Mouse (Mus musculus) forebrain, embryonic 15.5 days (tissue): ENCODE measurements around the gene Mog. TPM values are rescaled to one million over a fixed set of nuclear protein-coding genes. Genes with fewer than 3 reads are reported as not detected.

Experiments
- ATAC-seq: fragments of 200-750 bp; cut with Nextera tagmentation; replicated peaks from 2 replicates; pipeline ENCODE4 v1.8.0; 2017; ENCODE audit warnings: mild to moderate bottlenecking, moderate TSS enrichment, moderate library complexity
- H3K27ac ChIP-seq: fragments of 300-500 bp; sonication (generic); replicated peaks from 2 replicates; pipeline ENCODE4 v1.5.1; 2015; ENCODE audit warnings: mild to moderate bottlenecking, inconsistent platforms
- H3K27me3 ChIP-seq: fragments of 300-500 bp; sonication (generic); 2 replicates; pipeline ENCODE4 v1.6.1; 2015; ENCODE audit warnings: inconsistent platforms
- H3K36me3 ChIP-seq: fragments of 300-500 bp; sonication (generic); 2 replicates; pipeline ENCODE4 v1.6.1; 2015; ENCODE audit warnings: mild to moderate bottlenecking, inconsistent platforms
- H3K4me1 ChIP-seq: fragments of 300-500 bp; sonication (generic); 2 replicates; pipeline ENCODE4 v1.6.1; 2015; ENCODE audit warnings: inconsistent platforms
- H3K4me2 ChIP-seq: fragments of 300-500 bp; sonication (generic); replicated peaks from 2 replicates; pipeline ENCODE4 v1.6.1; 2015; ENCODE audit warnings: mild to moderate bottlenecking, inconsistent platforms
- H3K4me3 ChIP-seq: fragments of 300-500 bp; sonication (generic); 2 replicates; pipeline ENCODE4 v1.5.1; 2015; ENCODE audit warnings: mild to moderate bottlenecking, inconsistent platforms
- H3K9ac ChIP-seq: fragments of 300-500 bp; sonication (generic); replicated peaks from 2 replicates; pipeline ENCODE4 v1.6.1; 2015; ENCODE audit warnings: mild to moderate bottlenecking, inconsistent platforms
- H3K9me3 ChIP-seq: fragments of 300-500 bp; sonication (generic); 2 replicates; pipeline ENCODE4 v1.6.1; 2016; ENCODE audit warnings: inconsistent platforms
- WGBS: fragments of 180-500 bp; shearing (Covaris S2); methylation state at CpG from one replicate; pipeline ENCODE4 v1.1.7; 2015; ENCODE audit warnings: mixed read lengths; 5-methylcytosine and 5-hydroxymethylcytosine counted together
- polyA plus RNA-seq: library from polyadenylated mRNA; unstranded; fragments of >200 nt; fragmentation: Nextera tagmentation; extraction: Ambion mirVana; gene quantifications from 2 replicates; pipeline ENCODE4 v1.2.1, GENCODE M21; 2015

Mog gene
- polyA plus RNA-seq, 1 experiment from 2014 or later = 1.9 TPM

DNA sequence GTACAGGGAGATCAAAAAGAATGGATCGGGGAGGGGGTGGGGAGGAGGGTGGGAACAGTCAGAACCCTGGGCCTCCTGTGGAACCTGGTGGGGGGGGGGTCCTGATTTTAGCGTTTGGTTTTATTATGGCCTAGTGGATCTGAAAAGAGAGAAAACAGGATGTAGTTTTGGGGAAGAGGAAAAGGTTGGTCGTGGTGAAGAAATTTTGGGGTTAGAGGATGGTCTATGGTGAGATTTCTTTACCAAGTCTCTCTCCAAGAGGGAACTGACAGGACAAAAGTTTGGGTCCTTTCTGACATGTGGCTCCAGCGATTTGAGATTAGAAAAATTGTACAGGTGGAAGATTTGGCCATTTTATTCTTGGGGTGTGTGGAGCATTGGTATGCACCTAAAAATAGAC lies 28.5 kb upstream of the Mog start:
- H3K9ac ChIP-seq = peak overlapping the region; percentile 94
- H3K27ac ChIP-seq = no peak overlapping the region
- WGBS = 39% methylated on average over 4 of the region's 4 CpGs
- no peaks in the 10 kb centered on the region for H3K27me3 ChIP-seq
- H3K4me2 ChIP-seq = peak overlapping the region; percentile 67
- H3K4me1 ChIP-seq = peaks cover 62% of the 10 kb centered on the region
- H3K36me3 ChIP-seq = peaks cover 30% of the 10 kb centered on the region
- peak overlapping the region; percentile 88 for H3K4me3 ChIP-seq
- no peaks in the 10 kb centered on the region for H3K9me3 ChIP-seq
- no peak for ATAC-seq

DNA sequence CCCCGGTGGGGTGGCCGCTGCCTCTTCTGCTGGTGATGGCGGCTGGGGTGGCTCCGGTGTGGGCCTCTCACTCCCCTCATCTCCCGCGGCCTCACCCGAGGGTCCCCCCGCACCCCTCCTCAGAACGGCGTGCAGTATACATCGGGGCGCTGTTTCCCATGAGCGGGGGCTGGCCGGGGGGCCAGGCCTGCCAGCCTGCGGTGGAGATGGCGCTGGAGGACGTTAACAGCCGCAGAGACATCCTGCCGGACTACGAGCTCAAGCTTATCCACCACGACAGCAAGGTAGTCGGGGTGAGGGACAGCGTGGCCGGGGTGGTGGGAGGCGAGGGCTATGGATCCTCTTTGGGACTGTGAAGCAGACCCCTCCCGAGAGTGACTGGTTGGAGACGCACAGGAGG lies 27.7 kb upstream of the Mog start:
- Histone ChIP-seq H3K36me3 (peaks cover 21% of the 10 kb centered on the region), H3K27me3 (no peaks in the 10 kb centered on the region), H3K27ac (peak overlapping the region; percentile 87), H3K4me3 (peak overlapping the region; percentile 88), H3K4me2 (peak overlapping the region; percentile 67), H3K9me3 (no peaks in the 10 kb centered on the region), H3K9ac (peak overlapping the region; percentile 94), H3K4me1 (peaks cover 63% of the 10 kb centered on the region)
- under 1% methylated on average over 27 of the region's 27 CpGs for WGBS
- ATAC-seq = peak; percentile 30

DNA sequence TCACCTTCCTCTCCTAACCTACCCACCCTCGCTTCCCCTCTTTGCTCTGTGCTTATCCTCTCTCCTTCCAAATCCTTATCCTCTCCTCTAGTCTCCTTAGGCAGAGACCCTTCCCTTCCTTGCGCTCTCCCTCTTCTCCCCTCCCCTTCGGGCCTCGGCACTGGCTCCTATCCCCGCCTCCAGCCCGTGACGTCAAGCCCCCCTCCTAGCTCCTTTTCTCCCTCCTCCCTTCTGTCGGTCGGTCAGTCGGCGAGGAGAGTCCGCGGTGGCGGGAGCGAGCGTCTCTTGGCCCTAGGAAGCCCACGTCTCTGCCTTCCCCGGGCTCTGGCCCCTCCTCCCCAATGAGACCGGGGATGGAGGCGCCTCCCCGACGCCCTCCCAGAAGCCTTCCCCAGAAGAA lies 27.2 kb upstream of the Mog start:
- WGBS = under 1% methylated on average over 22 of the region's 22 CpGs
- Histone ChIP-seq H3K9ac (peak overlapping the region; percentile 94), H3K27me3 (no peaks in the 10 kb centered on the region), H3K4me2 (peak overlapping the region; percentile 67), H3K4me1 (peaks cover 63% of the 10 kb centered on the region), H3K27ac (peak overlapping the region; percentile 87), H3K9me3 (no peaks in the 10 kb centered on the region), H3K36me3 (peaks cover 16% of the 10 kb centered on the region), H3K4me3 (peak overlapping the region; percentile 88)
- peak; percentile 64 for ATAC-seq

DNA sequence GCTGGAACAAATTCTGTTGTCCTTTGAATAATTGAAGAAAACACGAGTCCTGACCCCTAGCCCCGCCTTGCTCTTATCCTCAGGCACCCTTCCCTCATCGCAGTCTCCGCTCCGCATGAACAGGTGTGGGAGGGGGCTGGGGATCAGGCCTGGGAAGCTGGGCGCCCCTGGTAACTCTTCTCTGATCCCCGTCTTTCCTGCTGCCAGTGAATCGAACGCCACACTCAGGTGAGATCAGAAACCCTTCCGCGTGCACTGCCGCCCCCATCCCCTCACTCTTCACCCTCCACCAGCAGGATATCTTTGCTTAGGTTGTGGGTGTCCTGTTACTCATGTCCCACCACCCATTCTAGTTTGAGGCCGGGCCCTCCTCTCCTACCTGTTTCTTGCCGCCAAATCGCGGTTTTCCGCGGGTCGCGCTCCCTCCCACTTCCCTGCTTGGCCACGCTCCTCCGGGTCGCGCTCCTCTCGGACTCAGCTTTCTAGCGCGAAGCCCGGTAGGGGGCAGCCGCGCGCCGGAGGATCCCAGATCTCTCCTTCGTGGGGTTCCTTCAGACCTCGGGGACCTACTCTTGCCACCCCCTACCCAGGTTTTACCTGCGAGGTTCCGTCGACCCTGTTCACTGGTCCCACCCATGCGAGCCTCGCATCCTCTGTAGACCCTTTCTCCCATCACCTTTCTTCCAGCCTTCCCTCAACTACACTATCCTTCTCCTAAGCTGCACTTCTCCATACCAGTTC lies 26.5 kb upstream of the Mog start:
- H3K9ac ChIP-seq = peak overlapping the region; percentile 94
- peak; percentile 11 for ATAC-seq
- H3K4me2 ChIP-seq = peak overlapping the region; percentile 67
- 2% methylated on average over 39 of the region's 39 CpGs for WGBS
- H3K27ac ChIP-seq = peak overlapping the region; percentile 87
- H3K36me3 ChIP-seq = peaks cover 10% of the 10 kb centered on the region
- H3K9me3 ChIP-seq = no peaks in the 10 kb centered on the region
- H3K27me3 ChIP-seq = no peaks in the 10 kb centered on the region
- peak overlapping the region; percentile 88 for H3K4me3 ChIP-seq
- peaks cover 69% of the 10 kb centered on the region for H3K4me1 ChIP-seq

DNA sequence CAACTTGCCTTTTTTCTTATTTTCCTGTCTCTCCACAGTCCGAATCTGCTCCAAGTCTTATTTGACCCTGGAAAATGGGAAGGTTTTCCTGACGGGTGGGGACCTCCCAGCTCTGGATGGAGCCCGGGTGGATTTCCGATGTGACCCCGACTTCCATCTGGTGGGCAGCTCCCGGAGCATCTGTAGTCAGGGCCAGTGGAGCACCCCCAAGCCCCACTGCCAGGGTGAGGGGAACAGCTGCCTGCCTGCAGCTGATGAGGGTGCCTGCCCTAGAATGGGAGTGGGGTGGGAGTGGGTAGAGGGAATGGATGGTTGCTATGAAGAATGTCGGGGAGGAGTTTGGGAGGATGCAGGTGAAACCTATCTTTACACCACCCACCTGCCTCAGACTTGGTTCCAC lies 25.2 kb upstream of the Mog start:
- H3K36me3 ChIP-seq = no peaks in the 10 kb centered on the region
- H3K27ac ChIP-seq = no peak overlapping the region
- no peak for ATAC-seq
- peaks cover 70% of the 10 kb centered on the region for H3K4me1 ChIP-seq
- H3K9ac ChIP-seq = peak overlapping the region; percentile 16
- no peaks in the 10 kb centered on the region for H3K27me3 ChIP-seq
- H3K9me3 ChIP-seq = no peaks in the 10 kb centered on the region
- 63% methylated on average over 7 of the region's 7 CpGs for WGBS
- peak overlapping the region; percentile 91 for H3K4me2 ChIP-seq
- peak overlapping the region; percentile 94 for H3K4me3 ChIP-seq

DNA sequence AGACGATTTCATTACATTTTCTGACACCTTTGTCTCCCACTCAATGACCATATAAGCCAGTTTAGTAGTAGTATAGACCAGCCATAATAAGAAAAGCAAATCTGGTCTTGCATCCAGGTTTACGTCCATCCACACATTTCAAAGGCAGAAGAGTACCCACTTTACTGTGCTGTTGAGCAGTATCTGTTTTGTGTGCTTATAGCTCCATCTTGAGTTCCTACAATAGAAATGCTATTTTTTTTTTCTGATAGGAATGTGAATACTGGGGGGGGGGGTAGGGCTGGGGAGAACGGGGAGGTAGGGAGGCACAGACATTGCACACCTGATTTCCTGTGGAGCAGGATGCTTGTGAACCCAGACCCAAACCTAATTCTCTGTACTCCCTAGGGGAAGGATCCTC lies 24.8 kb upstream of the Mog start:
- no peaks in the 10 kb centered on the region for H3K36me3 ChIP-seq
- WGBS = 23% methylated on average over 3 of the region's 3 CpGs
- no peak for ATAC-seq
- no peaks in the 10 kb centered on the region for H3K9me3 ChIP-seq
- H3K4me2 ChIP-seq = peak overlapping the region; percentile 91
- peaks cover 66% of the 10 kb centered on the region for H3K4me1 ChIP-seq
- no peaks in the 10 kb centered on the region for H3K27me3 ChIP-seq
- H3K9ac ChIP-seq = peak overlapping the region; percentile 16; the same call in 1 of the 2 replicates
- H3K4me3 ChIP-seq = peak overlapping the region; percentile 94
- H3K27ac ChIP-seq = 0 out of 2 replicates have a peak overlapping the region, but pooled peaks have one; percentile 93

DNA sequence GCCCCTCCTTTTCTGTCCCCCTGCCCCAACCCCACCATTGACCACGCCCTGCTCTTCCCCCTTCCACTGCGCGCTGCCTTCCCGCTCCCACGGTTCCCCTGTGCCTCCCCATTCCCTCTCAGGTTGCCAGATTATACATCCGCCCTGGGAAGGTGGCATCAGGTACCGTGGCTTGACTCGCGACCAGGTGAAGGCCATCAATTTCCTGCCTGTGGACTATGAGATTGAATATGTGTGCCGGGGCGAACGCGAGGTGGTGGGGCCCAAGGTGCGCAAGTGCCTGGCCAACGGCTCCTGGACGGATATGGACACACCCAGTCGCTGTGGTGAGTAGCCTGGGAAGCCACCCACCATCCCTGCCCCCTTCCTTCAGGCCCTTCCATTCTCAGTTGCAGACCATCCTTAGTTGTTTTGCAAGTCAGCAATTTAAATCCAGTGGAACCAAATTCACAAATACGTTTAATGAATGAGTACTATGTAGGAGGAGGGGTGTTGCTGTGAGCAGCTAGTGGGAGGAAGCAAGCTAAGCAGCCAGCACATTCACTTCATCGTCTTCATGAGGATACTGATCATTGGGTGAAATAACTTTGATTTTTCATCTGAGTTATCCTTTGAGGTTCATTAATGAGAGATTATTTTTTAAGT lies 24.3 kb upstream of the Mog start:
- Histone ChIP-seq H3K27me3 (no peaks in the 10 kb centered on the region), H3K4me3 (peak overlapping the region; percentile 94), H3K4me2 (peak overlapping the region; percentile 91), H3K9me3 (no peaks in the 10 kb centered on the region), H3K4me1 (peaks cover 62% of the 10 kb centered on the region), H3K27ac (peak overlapping the region; percentile 93), H3K36me3 (no peaks in the 10 kb centered on the region), H3K9ac (peak overlapping the region; percentile 97)
- ATAC-seq = no peak
- WGBS = 16% methylated on average over 19 of the region's 19 CpGs

DNA sequence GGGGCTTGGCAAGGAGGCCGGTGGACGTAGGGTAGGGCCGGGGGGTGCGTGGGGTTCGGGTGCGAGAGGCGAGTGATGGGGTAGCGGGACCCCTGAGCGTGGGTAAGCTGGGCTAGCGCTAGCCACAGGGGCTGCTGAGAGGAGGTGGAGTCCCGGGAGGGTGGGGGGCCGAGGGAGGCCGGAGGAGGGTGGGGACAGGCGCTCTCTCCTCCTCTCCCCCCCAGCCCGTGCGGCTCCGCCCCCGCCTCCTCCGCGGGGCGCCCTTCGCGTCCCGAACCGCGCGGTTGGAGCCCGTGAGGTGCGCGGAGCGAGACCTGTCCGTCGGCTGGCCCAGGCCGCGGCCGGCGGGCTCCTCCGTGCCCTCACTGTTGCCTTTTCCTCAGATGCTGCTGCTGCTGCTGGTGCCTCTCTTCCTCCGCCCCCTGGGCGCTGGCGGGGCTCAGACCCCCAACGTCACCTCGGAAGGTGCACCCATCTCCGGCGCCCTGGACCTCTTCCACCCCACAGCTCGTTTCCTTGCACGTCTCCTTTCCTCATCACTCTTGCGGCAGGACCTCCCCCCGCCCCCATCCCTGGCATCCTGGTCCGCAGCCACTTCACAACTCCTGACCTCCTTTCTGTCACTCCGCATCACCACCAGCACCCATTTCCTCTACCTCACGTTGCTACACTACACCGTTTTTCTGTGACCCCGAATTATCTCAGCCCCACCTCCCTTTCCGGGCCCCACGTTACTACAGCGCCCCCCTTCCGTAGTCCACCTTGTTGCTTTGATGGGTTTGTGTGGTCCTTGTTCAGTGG lies 23.3 kb upstream of the Mog start:
- Histone ChIP-seq H3K27ac (peak overlapping the region; percentile 93), H3K4me2 (peak overlapping the region; percentile 91), H3K4me1 (peaks cover 52% of the 10 kb centered on the region), H3K36me3 (no peaks in the 10 kb centered on the region), H3K9ac (peak overlapping the region; percentile 97), H3K9me3 (no peaks in the 10 kb centered on the region), H3K4me3 (peak overlapping the region; percentile 94), H3K27me3 (no peaks in the 10 kb centered on the region)
- ATAC-seq = peak; percentile 62
- under 1% methylated on average over 55 of the region's 58 CpGs for WGBS

DNA sequence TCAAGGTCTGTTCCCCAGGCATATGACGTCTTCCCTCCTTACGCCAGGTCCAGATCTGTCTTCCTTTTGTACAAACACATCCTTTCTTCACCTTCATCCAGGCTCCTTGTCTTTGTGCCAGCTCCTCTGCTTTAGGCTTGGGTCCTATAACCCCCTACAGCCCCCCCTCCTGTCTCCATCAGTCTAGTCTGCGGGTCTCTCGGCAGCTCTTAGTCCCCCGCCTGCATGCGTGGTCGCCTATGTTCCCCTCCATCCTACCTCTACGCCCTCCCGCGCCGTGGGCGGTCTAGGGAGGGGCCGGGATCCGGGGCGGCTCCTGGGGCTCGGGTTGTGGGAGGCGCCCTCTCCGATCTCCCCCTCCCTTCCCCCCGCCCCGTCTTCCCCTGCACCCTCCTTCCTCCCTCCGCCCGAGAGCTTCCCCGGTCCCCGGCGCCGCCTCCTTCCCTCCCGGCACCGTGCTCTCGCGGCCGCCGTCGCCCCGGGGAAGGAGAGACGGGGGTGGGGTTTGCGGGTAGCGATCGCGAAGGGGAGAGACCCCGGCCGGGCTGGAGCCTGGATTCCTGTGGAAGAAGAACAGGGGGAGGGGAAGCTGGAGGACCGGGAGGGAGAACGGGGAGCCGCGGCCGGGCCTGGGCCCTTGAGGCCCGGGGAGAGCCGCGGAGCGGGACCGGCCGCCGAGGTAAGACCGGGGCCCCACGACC lies 22.6 kb upstream of the Mog start, which contains the start of gene Gabbr1:
Gene Gabbr1, plus strand, starts transcription at position 356 of the 701 bp plus-strand sequence.
- Histone ChIP-seq H3K27ac (peak within 1 kb of the TSS; percentile 93), H3K27me3 (no peaks in the 10 kb centered on the region), H3K9me3 (no peaks in the 10 kb centered on the region), H3K4me3 (peak within 1 kb of the TSS; percentile 94), H3K4me2 (peak within 1 kb of the TSS; percentile 91), H3K9ac (peak within 1 kb of the TSS; percentile 97), H3K4me1 (peaks cover 46% of the 10 kb centered on the region), H3K36me3 (no peaks in the 10 kb centered on the region)
- WGBS = 0% methylated on average over 39 of the region's 55 CpGs
- peak; percentile 80 for ATAC-seq

DNA sequence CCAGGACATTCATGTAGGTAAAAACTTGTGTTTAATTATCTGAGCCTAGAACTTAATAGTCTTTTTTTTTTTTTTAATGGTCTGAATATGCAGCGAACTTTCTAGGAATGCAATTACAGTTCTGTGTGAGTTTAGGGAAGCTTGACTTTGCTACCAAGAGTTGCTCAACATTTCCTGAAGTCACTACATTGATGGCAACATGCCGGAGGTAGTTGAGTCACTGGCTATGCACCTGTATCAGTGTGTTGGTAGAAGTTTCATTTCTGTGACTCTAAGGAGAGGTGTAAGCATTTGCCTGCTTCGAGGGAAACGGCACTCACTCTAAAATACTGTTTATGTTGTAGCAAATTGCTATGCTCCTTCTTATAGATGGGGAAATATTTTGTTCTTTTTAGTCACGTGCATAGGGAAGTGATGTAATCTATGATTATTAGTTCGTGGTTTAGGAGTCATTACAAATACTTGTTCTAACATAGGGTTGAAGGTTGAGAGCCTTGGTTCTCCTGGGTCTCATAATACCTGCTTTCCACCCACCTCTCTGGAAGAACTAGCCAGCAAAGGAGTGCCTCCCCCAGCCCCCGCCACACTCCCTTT lies 21.6 kb upstream of the Mog start:
- Histone ChIP-seq H3K27ac (peak overlapping the region; percentile 93), H3K9ac (peak overlapping the region; percentile 97), H3K4me2 (peak overlapping the region; percentile 91), H3K27me3 (no peaks in the 10 kb centered on the region), H3K36me3 (no peaks in the 10 kb centered on the region), H3K4me1 (peaks cover 41% of the 10 kb centered on the region), H3K9me3 (no peaks in the 10 kb centered on the region), H3K4me3 (peak overlapping the region; percentile 94)
- no peak for ATAC-seq
- WGBS = 73% methylated on average over 7 of the region's 7 CpGs
